Mouse (Mus musculus): ENCODE results near the gene 4933409G03Rik. TPM values are rescaled to one million over a fixed set of nuclear protein-coding genes. Genes with fewer than 3 reads are reported as not detected.

The 4933409G03Rik gene
- not detected in 2 replicates for total RNA-seq (2012; rRNA removed)

DNA sequence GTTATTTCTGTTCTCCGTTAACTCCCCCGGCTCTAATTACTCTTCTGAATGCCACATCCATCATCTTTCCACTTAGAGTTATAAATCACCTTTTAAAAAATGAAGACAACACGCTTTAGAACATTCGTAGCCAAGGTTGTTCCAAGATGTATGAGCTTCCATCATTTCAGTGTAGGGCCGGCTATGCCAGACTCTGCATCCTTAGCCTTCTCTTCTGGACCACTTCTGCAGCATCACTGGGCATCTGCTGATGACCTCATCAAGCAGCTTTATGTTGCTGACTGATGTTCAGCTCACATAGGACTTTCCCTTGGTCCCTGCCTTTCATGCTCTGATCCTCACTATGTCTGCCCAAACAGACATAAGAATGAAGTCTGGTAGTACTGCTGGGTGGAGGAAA lies at the start of gene 4933409G03Rik:
Gene 4933409G03Rik (plus strand): TSS at position 301 of the 400 bp plus-strand sequence.
- H3K4me1 ChIP-seq (ENCODE audit: control insufficient read depth in 2 of 2, insufficient read depth in 2 of 2, low read length in 2 of 2, poor library complexity in 1 of 2): no peaks in the 10 kb centered on the region
- H3K9ac ChIP-seq (ENCODE audit: insufficient read depth, low read depth, low read length, poor library complexity, severe bottlenecking): no peak within 1 kb of the TSS
- in situ Hi-C loops (cut with MboI; ENCODE audit: low sequenced_read_pairs in 2 of 2, unreplicated experiment in 2 of 2): no loop called here
- no peaks in the 10 kb centered on the region for H3K9me3 ChIP-seq (ENCODE audit: control insufficient read depth, insufficient read depth, low read depth, low read length)
- no peaks in the 10 kb centered on the region for H3K36me3 ChIP-seq (ENCODE audit: control insufficient read depth, insufficient read depth, low read length, poor library complexity, severe bottlenecking)
- H3K4me3 ChIP-seq (ENCODE audit: insufficient read depth in 1 of 2, low read depth in 1 of 2, low read length in 2 of 2, poor library complexity in 1 of 2, severe bottlenecking in 1 of 2): no peak within 1 kb of the TSS
- TF ChIP-seq HCFC1 (IDR thresholded peaks at IDR 0.05; ENCODE audit: borderline replicate concordance, insufficient read depth, low read length) (no peak), CHD2 (IDR thresholded peaks at IDR 0.05; ENCODE audit: low read depth, low read length) (no peak), ZNF384 (IDR thresholded peaks at IDR 0.05; ENCODE audit: low read depth, low read length) (no peak), ZC3H11A (IDR thresholded peaks at IDR 0.05; ENCODE audit: borderline replicate concordance, low read depth, low read length) (no peak), MAFK (IDR thresholded peaks at IDR 0.05; ENCODE audit: insufficient read depth, low read depth, low read length) (no peak)
- no peak for DNase-seq (ENCODE audit: low read depth, low spot score)
- no peak within 1 kb of the TSS for H3K27ac ChIP-seq (ENCODE audit: insufficient read depth, low read depth, low read length, poor library complexity, severe bottlenecking)

DNA sequence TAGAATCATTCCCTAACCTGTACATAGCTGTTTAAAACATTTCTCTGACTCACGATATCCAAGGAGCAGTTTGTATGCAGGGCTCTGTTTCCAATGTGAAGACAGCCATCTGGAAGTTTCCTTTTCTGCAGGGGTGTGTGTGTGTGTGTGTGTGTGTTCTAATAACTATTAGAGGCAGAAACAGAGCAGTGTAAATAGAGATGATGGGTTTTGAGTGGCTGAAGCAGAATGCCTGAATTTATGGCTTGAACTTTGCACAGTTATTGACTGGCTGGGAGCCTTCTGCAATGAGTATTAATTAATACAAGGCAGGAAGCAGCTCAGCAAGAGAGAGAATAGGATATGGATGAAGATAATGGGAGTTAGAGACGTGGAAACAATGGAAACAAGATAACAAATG lies 38.0 kb upstream of the 4933409G03Rik start:
- no peak for DNase-seq (ENCODE audit: low read depth, low spot score)
- H3K4me1 ChIP-seq (ENCODE audit: control insufficient read depth in 2 of 2, insufficient read depth in 2 of 2, low read length in 2 of 2, poor library complexity in 1 of 2): no peaks in the 10 kb centered on the region
- H3K36me3 ChIP-seq (ENCODE audit: control insufficient read depth, insufficient read depth, low read length, poor library complexity, severe bottlenecking): no peaks in the 10 kb centered on the region
- H3K9ac ChIP-seq (ENCODE audit: insufficient read depth, low read depth, low read length, poor library complexity, severe bottlenecking): no peak overlapping the region
- no peak overlapping the region for H3K4me3 ChIP-seq (ENCODE audit: insufficient read depth in 1 of 2, low read depth in 1 of 2, low read length in 2 of 2, poor library complexity in 1 of 2, severe bottlenecking in 1 of 2)
- in situ Hi-C loops (cut with MboI; ENCODE audit: low sequenced_read_pairs in 2 of 2, unreplicated experiment in 2 of 2): no loop called here
- no peak overlapping the region for H3K27ac ChIP-seq (ENCODE audit: insufficient read depth, low read depth, low read length, poor library complexity, severe bottlenecking)
- TF ChIP-seq CHD2 (IDR thresholded peaks at IDR 0.05; ENCODE audit: low read depth, low read length) (no peak), HCFC1 (IDR thresholded peaks at IDR 0.05; ENCODE audit: borderline replicate concordance, insufficient read depth, low read length) (no peak), ZC3H11A (IDR thresholded peaks at IDR 0.05; ENCODE audit: borderline replicate concordance, low read depth, low read length) (no peak), MAFK (IDR thresholded peaks at IDR 0.05; ENCODE audit: insufficient read depth, low read depth, low read length) (no peak), ZNF384 (IDR thresholded peaks at IDR 0.05; ENCODE audit: low read depth, low read length) (no peak)
- H3K9me3 ChIP-seq (ENCODE audit: control insufficient read depth, insufficient read depth, low read depth, low read length): no peaks in the 10 kb centered on the region

DNA sequence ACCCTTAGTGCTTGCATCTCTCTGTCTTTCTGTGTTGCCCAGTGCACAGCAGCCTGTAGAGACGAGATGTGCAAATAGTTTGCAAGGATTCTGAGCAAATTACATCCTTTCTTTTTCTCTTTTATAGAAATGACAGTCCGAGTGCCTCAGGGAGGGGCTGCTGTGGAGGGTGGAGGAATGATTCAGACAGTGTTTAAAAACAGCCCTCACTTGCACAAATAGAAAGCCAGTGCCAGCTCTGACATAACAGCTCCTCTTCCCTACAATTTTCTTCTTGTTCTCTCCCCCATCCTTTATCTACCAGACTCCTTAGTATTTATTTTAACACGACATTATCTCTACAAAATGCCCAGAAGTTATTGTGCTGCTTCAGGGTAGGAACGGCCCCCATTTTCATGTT lies 21.4 kb upstream of the 4933409G03Rik start:
- DNase-seq (ENCODE audit: low read depth, low spot score): no peak
- Histone ChIP-seq H3K4me1 (ENCODE audit: control insufficient read depth in 2 of 2, insufficient read depth in 2 of 2, low read length in 2 of 2, poor library complexity in 1 of 2) (no peaks in the 10 kb centered on the region), H3K9ac (ENCODE audit: insufficient read depth, low read depth, low read length, poor library complexity, severe bottlenecking) (no peak overlapping the region), H3K9me3 (ENCODE audit: control insufficient read depth, insufficient read depth, low read depth, low read length) (no peaks in the 10 kb centered on the region), H3K27ac (ENCODE audit: insufficient read depth, low read depth, low read length, poor library complexity, severe bottlenecking) (no peak overlapping the region), H3K4me3 (ENCODE audit: insufficient read depth in 1 of 2, low read depth in 1 of 2, low read length in 2 of 2, poor library complexity in 1 of 2, severe bottlenecking in 1 of 2) (no peak overlapping the region), H3K36me3 (ENCODE audit: control insufficient read depth, insufficient read depth, low read length, poor library complexity, severe bottlenecking) (no peaks in the 10 kb centered on the region)
- TF ChIP-seq MAFK (IDR thresholded peaks at IDR 0.05; ENCODE audit: insufficient read depth, low read depth, low read length) (no peak), HCFC1 (IDR thresholded peaks at IDR 0.05; ENCODE audit: borderline replicate concordance, insufficient read depth, low read length) (no peak), CHD2 (IDR thresholded peaks at IDR 0.05; ENCODE audit: low read depth, low read length) (no peak)
- in situ Hi-C loops (cut with MboI; ENCODE audit: low sequenced_read_pairs in 2 of 2, unreplicated experiment in 2 of 2): no loop called here

DNA sequence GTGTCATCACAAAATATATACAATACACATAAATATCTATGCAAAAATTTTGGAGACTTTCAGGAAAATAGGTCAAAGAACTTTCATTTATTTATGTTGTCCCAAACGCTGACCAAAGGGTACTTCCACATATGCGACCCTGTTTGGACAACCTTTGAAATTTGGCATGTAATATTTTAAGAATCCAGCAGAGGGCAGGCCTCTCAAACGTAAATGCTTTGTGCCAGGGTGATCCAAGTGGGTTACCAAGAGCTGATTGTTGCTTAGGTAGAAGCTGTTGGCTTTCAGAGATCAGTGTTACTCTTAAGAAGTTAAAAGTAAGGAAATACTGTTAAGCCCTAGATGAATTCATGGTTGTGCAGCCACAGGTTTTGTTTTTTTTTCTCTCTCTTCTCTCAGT lies 18.9 kb upstream of the 4933409G03Rik start:
- DNase-seq (ENCODE audit: low read depth, low spot score): peak; percentile 38
- no peak overlapping the region for H3K9ac ChIP-seq (ENCODE audit: insufficient read depth, low read depth, low read length, poor library complexity, severe bottlenecking)
- TF ChIP-seq MAFK (IDR thresholded peaks at IDR 0.05; ENCODE audit: insufficient read depth, low read depth, low read length) (no peak), CHD2 (IDR thresholded peaks at IDR 0.05; ENCODE audit: low read depth, low read length) (no peak), ZNF384 (IDR thresholded peaks at IDR 0.05; ENCODE audit: low read depth, low read length) (0 out of 2 replicates have a peak, but pooled peaks have one; percentile 33), HCFC1 (IDR thresholded peaks at IDR 0.05; ENCODE audit: borderline replicate concordance, insufficient read depth, low read length) (no peak), ZC3H11A (IDR thresholded peaks at IDR 0.05; ENCODE audit: borderline replicate concordance, low read depth, low read length) (peak; percentile 53; the same call in 1 of the 2 replicates)
- H3K27ac ChIP-seq (ENCODE audit: insufficient read depth, low read depth, low read length, poor library complexity, severe bottlenecking): no peak overlapping the region
- no peak overlapping the region for H3K4me3 ChIP-seq (ENCODE audit: insufficient read depth in 1 of 2, low read depth in 1 of 2, low read length in 2 of 2, poor library complexity in 1 of 2, severe bottlenecking in 1 of 2)
- in situ Hi-C loops (cut with MboI; ENCODE audit: low sequenced_read_pairs in 2 of 2, unreplicated experiment in 2 of 2): no loop called here
- no peaks in the 10 kb centered on the region for H3K36me3 ChIP-seq (ENCODE audit: control insufficient read depth, insufficient read depth, low read length, poor library complexity, severe bottlenecking)
- no peaks in the 10 kb centered on the region for H3K9me3 ChIP-seq (ENCODE audit: control insufficient read depth, insufficient read depth, low read depth, low read length)
- no peaks in the 10 kb centered on the region for H3K4me1 ChIP-seq (ENCODE audit: control insufficient read depth in 2 of 2, insufficient read depth in 2 of 2, low read length in 2 of 2, poor library complexity in 1 of 2)

DNA sequence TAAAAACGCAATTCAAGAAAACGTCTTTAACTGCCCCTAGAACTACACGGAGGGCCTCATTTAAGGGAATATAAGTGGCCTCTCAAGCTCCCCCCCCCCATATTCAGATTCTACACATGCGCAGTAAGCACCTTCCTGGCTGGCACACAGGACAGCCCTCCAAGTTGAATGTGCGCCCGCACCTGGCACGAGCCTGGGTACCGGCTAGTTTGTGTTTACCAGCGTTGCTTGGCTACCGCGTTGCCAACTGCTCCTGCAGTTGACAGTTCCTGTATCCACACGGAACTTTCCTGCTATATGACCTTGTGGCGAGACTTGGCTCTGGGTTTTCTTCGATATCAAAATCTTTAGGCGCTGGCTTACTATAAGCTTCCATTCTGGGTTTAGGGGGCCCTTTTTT lies 13.9 kb upstream of the 4933409G03Rik start:
- no peaks in the 10 kb centered on the region for H3K9me3 ChIP-seq (ENCODE audit: control insufficient read depth, insufficient read depth, low read depth, low read length)

More for the DNA sequence above, 13.9 kb upstream of the 4933409G03Rik start:
- 0 out of 4 replicates have a peak, but pooled peaks cover 0 to 2% of the 10 kb centered on the region in 2 experiments for H3K4me1 ChIP-seq (ENCODE audit: control insufficient read depth in 2 of 2, insufficient read depth in 2 of 2, low read length in 2 of 2, poor library complexity in 1 of 2)
- no peaks in the 10 kb centered on the region for H3K36me3 ChIP-seq (ENCODE audit: control insufficient read depth, insufficient read depth, low read length, poor library complexity, severe bottlenecking)
- no peak overlapping the region for H3K4me3 ChIP-seq (ENCODE audit: insufficient read depth in 1 of 2, low read depth in 1 of 2, low read length in 2 of 2, poor library complexity in 1 of 2, severe bottlenecking in 1 of 2)
- in situ Hi-C loops (cut with MboI; ENCODE audit: low sequenced_read_pairs in 2 of 2, unreplicated experiment in 2 of 2): loop anchor here in 1 of 2 experiments (5.0 kb wide), 1 partner anchor 189 kb away; no protein-coding TSS in a partner anchor
- TF ChIP-seq MAFK (IDR thresholded peaks at IDR 0.05; ENCODE audit: insufficient read depth, low read depth, low read length) (no peak), ZC3H11A (IDR thresholded peaks at IDR 0.05; ENCODE audit: borderline replicate concordance, low read depth, low read length) (no peak)
- no peak for DNase-seq (ENCODE audit: low read depth, low spot score)
- H3K27ac ChIP-seq (ENCODE audit: insufficient read depth, low read depth, low read length, poor library complexity, severe bottlenecking): no peak overlapping the region
- no peak overlapping the region for H3K9ac ChIP-seq (ENCODE audit: insufficient read depth, low read depth, low read length, poor library complexity, severe bottlenecking)

Data from ES-E14 (cell line).